Mouse (Mus musculus) T-helper 17 cell (primary cell): Measurements from ENCODE around the gene Gm37596.
"Not testable (repeated sequence)": the region's sequence is repeated elsewhere in the genome, so short reads cannot be mapped to it uniquely, and the experiment has no call there.

Experiments used
- in situ Hi-C, 2 experiments: fragments of 300-600 bp; cut with MboI, MseI; formaldehyde crosslinking; loops; 1 replicate in 1 of 2; 2 replicates in 1 of 2; pipeline ENCODE4 v1.15.1; 2025; ENCODE audit warnings: high pct_unique_total_duplicates in 2 of 2

Gm37596 gene

DNA sequence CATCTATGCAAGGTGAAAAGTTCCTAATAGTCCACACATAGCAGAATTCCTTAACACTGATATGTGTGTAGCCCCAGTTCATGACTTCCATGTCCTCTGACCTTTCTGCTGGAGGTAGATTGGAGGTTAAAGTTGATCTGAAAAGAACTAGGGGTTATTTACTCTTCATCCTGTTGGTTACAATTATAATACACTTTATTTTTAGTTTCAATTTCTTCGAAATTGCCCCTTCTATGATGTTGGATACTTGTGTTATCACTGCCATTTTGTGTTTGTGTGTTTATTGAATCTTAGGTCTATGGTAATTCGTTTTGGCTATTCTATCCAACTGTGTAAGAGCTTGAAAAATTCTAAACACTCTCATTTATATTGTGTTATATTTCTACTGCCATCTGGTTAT is at the start of gene Gm37596:
TSS of gene Gm37596 (minus strand) at position 101 of the 400 bp plus-strand sequence.
- in situ Hi-C loops, result not testable (repeated sequence)

DNA sequence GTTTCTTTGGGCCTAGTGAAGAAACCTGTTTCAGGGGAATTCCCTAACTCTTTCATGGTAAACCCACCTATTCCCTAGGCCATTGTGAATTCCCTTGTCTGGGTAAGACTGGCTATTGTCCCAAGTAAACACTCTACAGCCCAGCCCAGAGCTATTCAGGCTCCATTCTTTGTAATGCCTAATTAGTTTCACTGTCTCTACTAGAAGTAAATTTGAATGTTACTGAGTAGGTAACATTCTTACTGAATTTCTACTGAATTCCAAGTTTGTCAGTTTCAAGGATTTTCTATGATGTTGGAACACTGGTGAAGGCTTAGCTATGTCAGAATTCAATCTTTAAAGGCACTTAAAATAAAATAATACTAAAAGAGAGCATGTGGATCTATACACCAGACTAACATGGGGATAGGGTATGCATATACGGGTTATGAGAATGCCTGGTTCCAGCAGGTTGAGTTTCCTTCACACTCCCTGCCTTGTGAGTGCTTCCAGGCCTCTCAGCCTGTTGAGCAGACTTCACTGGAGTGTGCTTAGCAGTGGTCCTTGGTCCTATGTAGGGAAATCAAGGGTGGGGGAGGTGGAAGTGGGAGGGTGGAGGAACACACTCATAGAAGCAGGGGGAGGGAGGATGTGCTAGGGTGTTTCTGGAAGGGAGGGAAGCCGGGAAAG is 16.2 kb upstream of the Gm37596 start:
- in situ Hi-C loops, result not testable (repeated sequence)

DNA sequence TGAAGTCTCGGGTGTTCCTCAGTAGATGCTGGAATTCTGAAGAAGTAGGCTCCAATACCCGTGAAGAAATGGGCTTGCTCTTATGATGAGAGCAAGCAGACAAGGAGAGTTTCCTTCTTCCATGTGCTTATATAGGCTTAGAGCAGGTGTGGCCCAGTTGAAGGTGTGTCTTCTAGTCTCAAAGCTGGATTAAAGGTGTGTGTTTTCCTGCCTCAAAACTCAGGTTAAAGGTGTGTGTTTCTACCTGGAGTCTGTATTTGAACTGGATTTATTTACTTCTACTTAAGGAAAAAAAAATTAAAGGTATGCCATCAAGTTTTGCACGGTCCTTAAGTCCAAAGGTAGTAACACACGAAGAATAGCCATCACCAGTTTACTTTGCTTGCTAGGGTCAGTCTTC is 16.7 kb downstream of the Gm37596 start, which contains the start of gene Tdpoz1:
TSS of gene Tdpoz1 (minus strand) at position 101 of the 400 bp plus-strand sequence.
- in situ Hi-C loops, result not testable (repeated sequence)

DNA sequence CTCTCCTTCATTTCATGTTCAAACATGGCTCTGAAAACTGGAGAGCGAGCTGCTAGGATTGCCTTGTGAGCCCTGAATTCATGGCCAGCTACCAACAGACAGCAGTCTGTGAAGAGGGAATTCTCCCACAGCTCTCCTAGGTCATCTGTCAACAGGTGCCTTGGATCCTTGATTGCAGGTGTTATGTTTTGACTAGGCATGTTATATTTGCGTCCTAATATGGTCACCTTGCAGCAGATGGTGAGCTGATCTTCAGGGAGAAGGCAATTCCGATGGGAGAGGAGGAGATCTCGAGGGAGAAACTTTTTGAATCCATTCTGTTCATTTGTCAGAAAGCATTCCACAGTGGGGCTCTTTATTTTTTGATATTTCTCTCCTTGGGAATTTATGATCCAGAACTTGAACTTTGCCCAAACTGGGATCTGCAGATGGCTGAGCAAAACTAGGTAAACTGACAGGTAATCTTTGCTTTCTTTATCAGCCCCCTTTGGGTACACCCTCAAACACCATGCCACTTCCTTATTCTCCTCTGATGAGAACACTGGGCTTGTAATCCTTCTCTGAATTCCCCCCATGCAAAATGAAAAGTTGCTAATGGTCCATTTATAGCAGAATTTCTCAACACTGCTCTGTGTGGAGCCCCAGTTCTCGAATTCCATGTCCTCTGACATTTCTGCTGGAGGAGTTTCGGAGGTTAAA is 21.9 kb downstream of the Gm37596 start:
- in situ Hi-C loops, result loop anchor here in 1 of 2 experiments (5.0 kb wide), 1 partner anchor 376 kb away; no protein-coding TSS in a partner anchor

DNA sequence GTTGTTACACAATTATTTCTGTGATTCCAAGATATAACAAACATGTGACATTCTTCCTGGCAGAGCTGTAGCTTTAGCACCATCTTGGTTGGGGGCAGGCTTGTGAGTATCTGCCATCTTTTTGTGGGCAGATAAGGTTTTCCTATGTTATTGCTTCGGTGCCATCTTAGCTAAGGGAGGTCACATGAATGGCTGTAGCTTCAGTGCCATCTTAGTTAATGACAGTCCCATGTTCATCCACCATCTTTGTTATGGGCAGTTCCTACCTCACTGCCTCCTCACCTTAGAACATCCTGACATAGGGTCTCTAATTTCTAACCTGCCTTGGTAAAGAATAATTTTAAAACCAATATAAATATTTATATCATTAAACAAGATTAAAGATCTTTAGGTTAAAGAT is 38.6 kb downstream of the Gm37596 start:
- in situ Hi-C loops, result no loop called here

DNA sequence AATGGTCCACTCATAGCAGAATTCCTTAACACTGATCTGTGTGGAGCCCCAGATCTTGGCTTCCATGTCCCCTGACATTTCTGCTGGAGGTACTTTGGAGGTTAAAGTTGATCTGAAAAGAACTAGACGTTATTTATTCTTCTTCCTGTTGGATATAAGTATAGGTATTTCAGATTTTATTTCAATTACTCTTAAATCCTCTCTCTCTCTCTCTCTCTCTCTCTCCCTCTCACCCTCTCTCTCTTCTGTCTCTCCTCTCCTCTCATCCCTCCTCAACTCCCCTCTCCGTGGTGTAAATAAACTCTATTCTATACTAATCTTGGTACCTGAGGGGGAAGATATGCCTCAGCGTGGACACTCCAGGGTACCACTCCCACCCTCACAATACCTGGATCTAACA is 40.3 kb downstream of the Gm37596 start, which contains the start of gene Tdpoz2:
TSS of gene Tdpoz2 (minus strand) at position 101 of the 400 bp plus-strand sequence.
- in situ Hi-C loops, result no loop called here
